Mouse (Mus musculus) embryo, embryonic 9.5 days (tissue): ENCODE measurements around the gene Gpr183.

Experiments
- DNase-seq: peaks from one replicate; pipeline ENCODE4 v3.0.0-alpha.2; 2017; ENCODE audit errors: extremely low spot score

Gpr183 gene

GRCm38 (mm10) chr14:121964990-121965389 lies at the start of gene Gpr183:
Gene Gpr183, minus strand, starts transcription at chr14:121965195.
- no peak for DNase-seq

GRCm38 (mm10) chr14:122013417-122013951 lies 48.5 kb upstream of the Gpr183 start:
- no peak for DNase-seq

DNA sequence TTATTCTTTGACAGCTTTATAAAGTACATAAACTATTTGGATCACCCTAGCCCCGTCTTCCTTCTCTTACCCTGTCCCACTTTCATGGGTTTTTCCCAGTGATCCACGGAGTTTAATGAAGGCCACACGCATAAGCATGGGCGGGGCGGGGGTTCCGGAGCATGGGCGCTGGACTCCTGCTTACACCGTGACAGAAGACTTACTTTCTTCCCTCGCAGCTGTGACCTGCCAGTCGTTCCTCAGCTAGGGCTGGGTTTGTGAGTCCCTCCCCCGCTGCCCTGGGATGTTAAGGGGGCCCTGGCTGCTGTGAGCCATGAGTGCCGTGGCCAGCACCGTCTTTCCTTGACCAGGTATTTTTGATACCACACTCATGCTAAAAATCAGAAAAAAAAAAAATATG lies 47.8 kb upstream of the Gpr183 start:
- no peak for DNase-seq

DNA sequence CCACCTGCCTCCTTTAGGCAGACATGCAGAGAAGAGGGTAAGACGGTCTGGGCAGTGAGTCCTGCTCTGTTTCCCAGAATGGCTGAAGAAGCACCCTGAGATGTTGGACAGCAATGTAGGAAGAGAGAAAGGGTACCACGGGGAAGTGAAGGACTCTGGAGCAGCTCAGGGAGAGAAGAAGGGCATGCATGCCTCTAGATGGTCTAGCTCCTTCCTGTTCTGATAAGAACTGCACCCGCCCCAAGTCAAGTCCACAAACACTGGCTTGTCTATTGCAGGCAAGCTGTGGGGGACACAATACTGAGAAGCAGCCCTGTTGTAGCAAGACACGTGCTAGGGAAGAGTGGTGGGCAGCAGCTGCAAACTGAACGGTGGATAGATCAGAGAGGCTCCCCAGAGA lies 47.2 kb upstream of the Gpr183 start:
- DNase-seq: no peak

DNA sequence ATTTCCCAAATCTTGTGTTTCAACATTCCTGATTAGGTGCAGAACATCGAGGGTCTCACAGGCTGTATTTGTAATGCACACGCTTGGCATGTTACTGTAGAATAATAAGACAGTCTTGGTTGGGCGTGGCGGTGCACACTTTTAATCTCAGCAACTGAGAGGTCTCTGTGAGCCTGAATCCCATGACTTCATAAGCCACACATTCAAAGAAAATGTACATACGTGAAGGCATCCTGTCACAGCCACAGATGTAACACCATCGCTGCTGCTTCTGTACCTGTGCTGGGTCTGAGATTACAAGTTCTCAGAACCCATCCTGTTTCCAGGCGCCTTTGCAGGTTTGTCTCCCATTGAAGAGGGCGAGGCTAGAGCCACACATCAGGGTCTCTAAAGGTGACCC lies 46.8 kb upstream of the Gpr183 start:
- no peak for DNase-seq

- DNase-seq: no peak
These were observed 45.3 kb upstream of the Gpr183 start for GRCm38 (mm10) chr14:122010301-122010700.

DNA sequence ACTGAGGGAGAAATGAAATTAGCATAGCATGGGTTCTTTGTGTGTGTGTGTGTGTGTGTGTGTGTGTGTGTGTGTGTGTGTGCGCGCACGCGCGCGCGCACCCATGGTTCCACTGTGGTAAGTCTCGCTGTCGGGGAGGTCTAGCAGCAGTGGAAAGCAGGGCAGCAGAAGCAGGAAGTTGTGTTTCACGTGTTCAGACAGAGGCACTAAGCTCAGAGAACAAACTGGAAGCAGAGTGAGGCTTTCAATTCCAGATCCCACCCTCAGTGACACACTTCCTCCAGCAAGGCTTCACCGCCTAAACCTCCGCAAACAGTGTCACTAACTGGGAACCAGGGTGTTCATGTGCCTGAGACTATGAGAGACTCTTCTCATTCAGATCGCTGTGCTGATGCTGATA lies 44.5 kb upstream of the Gpr183 start:
- DNase-seq: no peak

DNA sequence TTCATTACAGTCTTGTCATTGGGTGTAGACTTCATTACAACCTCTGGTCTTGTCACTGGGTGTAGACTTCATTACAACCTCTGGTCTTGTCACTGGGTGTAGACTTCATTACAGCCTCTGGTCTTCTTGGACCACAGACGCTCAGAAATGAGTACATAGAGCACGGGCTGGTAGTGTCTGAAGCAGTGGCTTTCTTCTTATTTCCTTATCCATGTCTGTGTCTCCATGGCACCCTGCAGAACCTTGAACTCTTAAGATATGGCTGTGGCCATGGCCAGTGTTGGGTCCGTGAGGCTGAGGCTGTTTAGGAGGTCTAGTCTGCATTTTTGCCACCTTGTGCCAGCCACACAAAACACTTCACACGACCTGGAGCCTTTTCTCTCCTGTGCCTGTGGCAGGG lies 43.3 kb upstream of the Gpr183 start:
- DNase-seq: no peak

DNA sequence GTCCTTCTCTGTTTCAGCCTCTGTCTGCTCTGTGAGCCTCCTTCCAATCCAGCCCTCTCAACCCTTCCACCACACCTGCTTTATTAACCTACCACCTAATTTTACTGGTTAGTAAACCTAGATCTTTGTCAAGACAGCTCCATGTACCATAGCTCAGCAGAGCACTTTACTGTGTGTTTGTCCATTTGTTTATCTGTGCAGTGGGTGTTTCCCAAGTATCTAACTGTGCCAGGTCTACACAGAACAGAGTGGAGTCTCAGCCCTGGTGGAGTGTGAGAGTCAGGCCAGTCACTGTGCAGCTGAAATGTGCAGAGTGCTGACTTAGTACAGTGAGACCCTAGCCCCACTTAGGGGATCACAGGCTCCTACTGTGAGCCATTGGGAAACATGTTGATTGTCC lies 38.8 kb upstream of the Gpr183 start:
- no peak for DNase-seq

- no peak for DNase-seq
These were observed 37.2 kb upstream of the Gpr183 start for GRCm38 (mm10) chr14:122002224-122002623.

GRCm38 (mm10) chr14:122000346-122001105 lies 35.5 kb upstream of the Gpr183 start:
- DNase-seq: no peak

GRCm38 (mm10) chr14:121999455-121999854 lies 34.5 kb upstream of the Gpr183 start:
- DNase-seq: no peak

GRCm38 (mm10) chr14:121996786-121997185 lies 31.8 kb upstream of the Gpr183 start:
- DNase-seq: no peak

- no peak for DNase-seq
These were observed 30.5 kb upstream of the Gpr183 start for GRCm38 (mm10) chr14:121995557-121995870.

- no peak for DNase-seq
These were observed 30.0 kb upstream of the Gpr183 start for GRCm38 (mm10) chr14:121994846-121995556.

- DNase-seq: no peak
These were observed 29.2 kb upstream of the Gpr183 start for GRCm38 (mm10) chr14:121994171-121994700.

DNA sequence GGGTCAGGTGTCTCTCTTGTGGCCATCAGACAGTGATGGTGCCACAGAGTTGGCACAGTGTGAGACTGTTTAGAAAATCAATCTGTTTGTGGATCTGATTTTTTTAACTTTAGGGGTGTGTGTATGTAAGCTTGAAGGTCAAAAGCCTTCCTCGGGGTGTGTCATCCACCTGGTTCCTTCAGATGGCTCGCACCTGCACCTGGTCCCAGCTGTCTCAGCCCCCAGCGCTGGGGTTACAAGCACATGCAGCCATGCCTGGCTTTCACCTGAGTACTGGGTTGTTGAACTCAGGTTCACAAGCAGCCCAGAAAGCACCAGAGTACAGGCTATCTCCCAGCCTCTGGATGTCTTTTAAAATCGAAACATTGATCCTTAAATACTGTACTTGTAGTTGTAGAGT lies 28.6 kb upstream of the Gpr183 start:
- DNase-seq: no peak

GRCm38 (mm10) chr14:121992395-121993280 lies 27.6 kb upstream of the Gpr183 start:
- DNase-seq: no peak

GRCm38 (mm10) chr14:121991921-121992320 lies 26.9 kb upstream of the Gpr183 start:
- DNase-seq: no peak

DNA sequence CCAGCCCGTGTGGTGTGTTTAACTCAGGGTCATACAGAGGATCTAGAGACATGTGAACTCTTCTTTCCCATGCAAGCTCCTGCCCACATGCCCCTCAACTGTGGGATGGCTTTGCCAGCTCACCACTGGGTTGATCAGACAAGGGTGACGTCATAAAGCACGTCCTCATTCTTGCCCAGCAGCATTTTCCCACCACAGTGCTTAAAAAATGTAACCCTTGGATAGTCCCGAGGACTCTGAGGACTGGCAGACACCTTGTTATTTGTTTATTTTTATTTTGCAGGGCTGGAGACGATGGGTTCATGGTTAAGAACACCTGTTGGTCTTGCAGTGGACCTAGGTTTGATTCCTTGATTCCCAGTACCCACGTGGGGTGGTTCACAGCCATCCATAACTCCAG lies 25.9 kb upstream of the Gpr183 start:
- no peak for DNase-seq

DNA sequence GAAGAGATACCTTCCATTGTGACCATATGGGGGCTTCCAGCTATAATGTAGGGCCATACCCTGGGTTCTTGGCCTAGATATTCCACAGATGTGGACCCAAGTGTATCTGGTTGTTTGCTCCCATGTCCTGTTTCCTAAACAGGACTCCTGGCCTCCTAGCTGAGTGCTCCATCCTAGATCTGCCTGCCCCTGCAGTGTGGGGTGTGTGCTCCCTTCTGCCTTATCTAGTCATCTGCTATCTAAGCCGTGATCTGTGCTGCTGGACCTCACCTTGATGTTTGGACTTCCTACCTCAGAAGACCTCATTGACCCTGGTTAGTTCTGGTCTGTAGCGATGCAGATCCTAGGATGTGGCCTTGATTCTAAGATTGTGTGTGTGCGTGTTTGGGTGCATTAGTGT lies 24.9 kb upstream of the Gpr183 start:
- no peak for DNase-seq

DNA sequence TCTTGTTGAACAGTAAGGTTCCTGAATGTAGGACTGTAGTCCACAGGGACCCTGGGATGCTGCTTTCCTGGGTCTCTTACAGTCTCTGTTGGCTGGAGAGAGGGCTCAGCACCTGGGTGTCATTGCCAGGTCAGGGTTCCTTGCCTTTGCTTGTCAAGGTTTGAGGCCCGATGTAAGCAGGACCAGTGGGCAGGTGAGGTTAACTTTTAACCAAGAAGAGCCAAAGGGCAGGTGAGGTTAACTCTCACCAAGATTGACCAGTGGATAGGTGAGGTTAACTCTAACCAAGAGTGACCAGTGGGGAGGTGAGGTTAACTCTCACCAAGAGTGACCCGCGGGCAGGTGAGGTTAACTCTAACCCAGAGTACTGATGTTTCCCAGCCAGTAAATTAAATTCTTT lies 24.3 kb upstream of the Gpr183 start:
- DNase-seq: no peak
